In the genomic region with DNA sequence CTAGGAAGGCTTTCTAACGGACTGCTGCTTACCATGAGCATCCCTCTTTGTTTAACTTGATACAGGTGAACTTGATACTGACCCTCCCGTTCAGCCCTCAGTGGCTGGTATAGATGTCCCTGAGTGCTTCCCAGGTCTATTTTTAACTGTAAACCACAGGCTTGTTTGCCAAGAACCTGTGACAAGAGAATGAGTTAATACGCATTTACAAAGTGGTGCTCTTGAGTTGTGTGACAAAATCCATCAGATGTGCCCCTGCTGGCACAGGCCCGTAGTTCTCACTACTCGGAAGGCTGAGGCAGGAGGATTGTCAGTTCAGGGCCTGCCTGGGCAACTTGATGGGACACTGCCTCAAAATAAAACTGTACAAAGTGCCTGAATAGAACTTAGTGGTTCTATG, we compare ENCODE assay signal across 29 mouse cellular contexts. TPM values are rescaled to one million over a fixed set of nuclear protein-coding genes. Genes with fewer than 3 reads are reported as not detected.
DNase-seq lines count a peak whose midpoint lies in the region; ATAC-seq and TF ChIP-seq lines count a peak whose summit lies in the region.
"Had no signal": no experiment of that assay in that cellular context is flagged by ENCODE, and none has a peak within 500 bp of the region (broad histone marks: within the 10 kb centered on the region; RNA-seq: fewer than 3 reads in every experiment).

No protein-coding gene starts in this region.

- H3K4me1 ChIP-seq in heart, embryonic 11.5 days (ENCODE audit: control insufficient read depth, insufficient read depth, low read length): peaks cover 17% of the 10 kb centered on the region
- peaks cover 31% of the 10 kb centered on the region for H3K4me1 ChIP-seq in heart, embryonic 12.5 days (replicated peaks)
- peaks cover 18% of the 10 kb centered on the region for H3K4me1 ChIP-seq in heart, postnatal 0 days (ENCODE audit: control insufficient read depth, insufficient read depth)
- H3K4me1 ChIP-seq: forebrain, embryonic 12.5 days; forebrain, embryonic 15.5 days; hindbrain, embryonic 12.5 days; hindbrain, embryonic 15.5 days had no signal

- 0 out of 2 replicates have a peak, but pooled peaks have one; percentile 6 for TF ChIP-seq CTCF in heart, postnatal 0 days (IDR thresholded peaks at IDR 0.05; ENCODE audit: low read depth)

- no peaks in the 10 kb centered on the region for H3K9me3 ChIP-seq in heart, embryonic 11.5 days (replicated peaks; ENCODE audit: control insufficient read depth, low read length)
- H3K9me3 ChIP-seq in heart, embryonic 12.5 days (replicated peaks): no peaks in the 10 kb centered on the region
- no peaks in the 10 kb centered on the region for H3K9me3 ChIP-seq in heart, postnatal 0 days (replicated peaks; ENCODE audit: control insufficient read depth, low read length)
- H3K9me3 ChIP-seq: embryonic facial prominence, embryonic 12.5 days; embryonic facial prominence, embryonic 15.5 days; forebrain, embryonic 12.5 days; forebrain, embryonic 15.5 days; heart, embryonic 15.5 days; hindbrain, embryonic 12.5 days; hindbrain, embryonic 15.5 days had no signal

- no peak overlapping the region for H3K9ac ChIP-seq in heart, embryonic 11.5 days (ENCODE audit: low read depth, low read length)
- no peak overlapping the region for H3K9ac ChIP-seq in heart, embryonic 12.5 days
- no peak overlapping the region for H3K9ac ChIP-seq in heart, postnatal 0 days (replicated peaks; ENCODE audit: low read depth, low read length)
- H3K9ac ChIP-seq: embryonic facial prominence, embryonic 12.5 days; embryonic facial prominence, embryonic 15.5 days; forebrain, embryonic 12.5 days; forebrain, embryonic 15.5 days; heart, embryonic 15.5 days; hindbrain, embryonic 12.5 days; hindbrain, embryonic 15.5 days had no signal

- DNase-seq in heart, adult 11 months: peak; percentile 87
- DNase-seq in heart, adult 9 months (ENCODE audit: low spot score in 2 of 2): peak; percentile 23 to 28
- no peak for DNase-seq in heart, postnatal 0 days (ENCODE audit: low spot score)
- no peak for DNase-seq in layer of hippocampus, adult 9-10 months (ENCODE audit: low spot score)
- DNase-seq: adrenal gland, adult 2 months; adrenal gland, postnatal 14 days; B cell, adult 2 months; cerebellum, adult 11 months; cerebellum, adult 2 months; cerebellum, adult 9-11 months; cerebellum, postnatal 25 days; gastrocnemius, postnatal 10 days; gastrocnemius, postnatal 36 days had no signal

- no peak for TF ChIP-seq EP300 in heart, postnatal 0 days (IDR thresholded peaks at IDR 0.05; ENCODE audit: low read depth)

- no peaks in the 10 kb centered on the region for H3K27me3 ChIP-seq in heart, embryonic 11.5 days (ENCODE audit: control insufficient read depth, insufficient read depth, low read length)
- no peaks in the 10 kb centered on the region for H3K27me3 ChIP-seq in heart, embryonic 12.5 days (replicated peaks)
- H3K27me3 ChIP-seq in heart, postnatal 0 days (ENCODE audit: control insufficient read depth, insufficient read depth, low read length): no peaks in the 10 kb centered on the region
- H3K27me3 ChIP-seq: CH12.LX; embryonic facial prominence, embryonic 12.5 days; embryonic facial prominence, embryonic 15.5 days; forebrain, embryonic 12.5 days; hindbrain, embryonic 12.5 days; hindbrain, embryonic 15.5 days; Patski had no signal

- no peak overlapping the region for H3K27ac ChIP-seq in heart, embryonic 11.5 days (ENCODE audit: low read depth, low read length)
- H3K27ac ChIP-seq in heart, embryonic 12.5 days (ENCODE audit: poor library complexity, severe bottlenecking): peak overlapping the region; percentile 6; the same call in 1 of the 2 replicates
- H3K27ac ChIP-seq in heart, postnatal 0 days (ENCODE audit: low read depth): no peak overlapping the region
- H3K27ac ChIP-seq: embryonic facial prominence, embryonic 12.5 days; embryonic facial prominence, embryonic 15.5 days; forebrain, embryonic 12.5 days; forebrain, embryonic 15.5 days; heart, embryonic 15.5 days; hindbrain, embryonic 12.5 days; hindbrain, embryonic 15.5 days had no signal

- ATAC-seq in heart, embryonic 11.5 days (replicated peaks; ENCODE audit: insufficient number of reproducible peaks, low FRiP score, low TSS enrichment): no peak
- ATAC-seq in heart, embryonic 12.5 days (ENCODE audit: insufficient number of reproducible peaks, low FRiP score): no peak
- ATAC-seq in heart, postnatal 0 days (ENCODE audit: insufficient read depth, low read depth): peak; percentile 54
- no peak for ATAC-seq in megakaryocyte-erythroid progenitor cell, adult 5-6 weeks (replicated peaks; ENCODE audit: low FRiP score, low TSS enrichment, poor library complexity, severe bottlenecking)
- ATAC-seq: forebrain, embryonic 15.5 days; intestine, postnatal 0 days; Patski had no signal

- H3K4me3 ChIP-seq in heart, embryonic 11.5 days (ENCODE audit: low read depth, low read length): no peak overlapping the region
- no peak overlapping the region for H3K4me3 ChIP-seq in heart, embryonic 12.5 days
- no peak overlapping the region for H3K4me3 ChIP-seq in heart, postnatal 0 days (ENCODE audit: low read depth, low read length)
- H3K4me3 ChIP-seq: embryonic facial prominence, embryonic 12.5 days; embryonic facial prominence, embryonic 15.5 days; forebrain, embryonic 12.5 days; forebrain, embryonic 15.5 days; heart, embryonic 15.5 days; hindbrain, embryonic 12.5 days; hindbrain, embryonic 15.5 days had no signal

- no peaks in the 10 kb centered on the region for H3K36me3 ChIP-seq in heart, embryonic 11.5 days (ENCODE audit: control insufficient read depth, insufficient read depth, low read length)
- peaks cover 7% of the 10 kb centered on the region; the same call in 1 of the 2 replicates for H3K36me3 ChIP-seq in heart, embryonic 12.5 days
- no peaks in the 10 kb centered on the region for H3K36me3 ChIP-seq in heart, postnatal 0 days (replicated peaks; ENCODE audit: control insufficient read depth, insufficient read depth, low read length)
- H3K36me3 ChIP-seq: embryonic facial prominence, embryonic 12.5 days; embryonic facial prominence, embryonic 15.5 days; forebrain, embryonic 12.5 days; forebrain, embryonic 15.5 days; G1E; heart, embryonic 15.5 days; hindbrain, embryonic 12.5 days; hindbrain, embryonic 15.5 days had no signal

- no peak overlapping the region; the same call in 1 of the 2 replicates for H3K4me2 ChIP-seq in heart, embryonic 11.5 days
- no peak overlapping the region for H3K4me2 ChIP-seq in heart, embryonic 12.5 days
- H3K4me2 ChIP-seq in heart, postnatal 0 days (ENCODE audit: low read depth, low read length): no peak overlapping the region
- H3K4me2 ChIP-seq: embryonic facial prominence, embryonic 12.5 days; embryonic facial prominence, embryonic 15.5 days; forebrain, embryonic 12.5 days; forebrain, embryonic 15.5 days; heart, embryonic 15.5 days; hindbrain, embryonic 12.5 days; hindbrain, embryonic 15.5 days had no signal

- 54% methylated on average over 5 of the region's 5 CpGs for WGBS in heart, embryonic 11.5 days (ENCODE audit: insufficient replicate concordance)
- 45% methylated on average over 5 of the region's 5 CpGs for WGBS in heart, embryonic 12.5 days
- WGBS in heart, postnatal 0 days: 35% methylated on average over 5 of the region's 5 CpGs

RNA-seq across cellular contexts. Expression of a gene that starts 42.8 kb away (rescaled TPM):
- 56.6 and 56.8 TPM in 2 replicates for polyA plus RNA-seq in heart, embryonic 11.5 days (2014; fragmentation: Nextera tagmentation; extraction: Ambion mirVana)
- 81.5 and 82.8 TPM in 2 replicates for polyA plus RNA-seq in heart, embryonic 12.5 days (2016; fragmentation: Nextera tagmentation; extraction: Ambion mirVana)
- 41.2 and 53.5 TPM in 2 replicates for total RNA-seq in heart, postnatal 0 days (2014; rRNA removed; ENCODE audit: low replicate concordance)
- polyA plus RNA-seq in heart, postnatal 0 days (2015; fragmentation: Nextera tagmentation; extraction: Ambion mirVana): 26.2 and 27.0 TPM in 2 replicates
- 0.27 TPM in 1 of 2 replicates, not detected in the other for total RNA-seq in megakaryocyte-erythroid progenitor cell, adult 5-6 weeks (2014; fragmentation: Nextera tagmentation)
- not detected in 2 replicates for total RNA-seq in megakaryocyte-erythroid progenitor cell, adult 5-6 weeks (2017)
- total RNA-seq: common myeloid progenitor, adult 5-6 weeks; granulocyte monocyte progenitor cell, adult 5-6 weeks had no signal
- polyA plus RNA-seq: G1E had no signal

Comparison
In these comparisons a context has a peak if more than half of its experiments do, and no peak if none do; other contexts are left out.
1. DNase-seq: peak in heart, adult 11 months (single experiment) and heart, adult 9 months (2 of 2); none in heart, postnatal 0 days (single experiment) and layer of hippocampus, adult 9-10 months (single experiment).